Mouse (Mus musculus) limb, embryonic 10.5 days (tissue): ENCODE measurements around the gene Slc26a10. TPM values are rescaled to one million over a fixed set of nuclear protein-coding genes. Genes with fewer than 3 reads are reported as not detected.
A peak's percentile ranks its signal among the peaks of the same experiment; 100 is the strongest.

Experiments
- DNase-seq: peaks from one replicate; pipeline ENCODE4 v3.0.0-alpha.2; 2017; ENCODE audit warnings: low spot score
- H3K27ac ChIP-seq: fragments of 300-500 bp; sonication (generic); 2 replicates; pipeline ENCODE4 v1.5.1; 2016; ENCODE audit warnings: mild to moderate bottlenecking
- H3K27me3 ChIP-seq: fragments of 300-500 bp; sonication (generic); 2 replicates; pipeline ENCODE4 v1.6.1; 2016; ENCODE audit warnings: low read depth, mild to moderate bottlenecking; ENCODE audit not compliant: poor library complexity, severe bottlenecking
- H3K36me3 ChIP-seq: fragments of 300-500 bp; sonication (generic); 2 replicates; pipeline ENCODE4 v1.6.1; 2016; ENCODE audit warnings: mild to moderate bottlenecking, moderate library complexity
- H3K4me1 ChIP-seq: fragments of 300-500 bp; sonication (generic); 2 replicates; pipeline ENCODE4 v1.6.1; 2016
- H3K4me3 ChIP-seq: fragments of 300-500 bp; sonication (generic); 2 replicates; pipeline ENCODE4 v1.5.1; 2016; ENCODE audit warnings: mild to moderate bottlenecking, moderate library complexity
- H3K9me3 ChIP-seq: fragments of 300-500 bp; sonication (generic); replicated peaks from 2 replicates; pipeline ENCODE4 v1.6.1; 2016; ENCODE audit warnings: mild to moderate bottlenecking
- WGBS: fragments of 180-500 bp; shearing (Covaris S2); methylation state at CpG from one replicate; pipeline ENCODE4 v1.1.7; 2016; 5-methylcytosine and 5-hydroxymethylcytosine counted together
- polyA plus RNA-seq: library from polyadenylated mRNA; unstranded; fragments of >200 nt; fragmentation: Nextera tagmentation; extraction: Ambion mirVana; gene quantifications from 2 replicates; pipeline ENCODE4 v1.2.1, GENCODE M21; 2016

Gene Slc26a10
- polyA plus RNA-seq, 1 experiment from 2014 or later, result 3.4 TPM

DNA sequence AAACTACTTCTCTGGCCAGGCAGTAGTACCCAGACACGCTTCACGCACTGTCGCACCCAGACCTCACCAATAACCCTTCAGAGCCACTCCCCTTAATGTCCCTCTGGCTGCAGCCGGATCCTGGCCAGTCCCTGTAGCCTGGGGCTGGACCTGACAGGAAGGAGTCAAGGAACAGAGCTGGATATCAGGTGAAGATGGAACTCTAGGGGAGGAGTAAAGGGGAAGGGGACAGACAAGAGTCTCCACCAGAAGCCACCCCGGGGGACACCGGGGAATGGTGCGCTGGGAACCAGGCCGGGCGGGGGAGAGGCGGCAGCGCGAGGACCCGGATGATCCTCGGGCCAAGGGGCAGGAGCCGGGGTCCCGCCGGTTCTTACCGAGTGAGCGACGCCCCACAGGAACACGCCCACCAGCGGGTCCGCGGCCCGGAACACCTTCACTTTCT lies 30.5 kb upstream of the Slc26a10 start:
- peaks cover 21% of the 10 kb centered on the region for H3K4me1 ChIP-seq
- peak overlapping the region; percentile 88 for H3K27ac ChIP-seq
- under 1% methylated on average over 25 of the region's 25 CpGs for WGBS
- no peak for DNase-seq
- peak overlapping the region; percentile 94 for H3K4me3 ChIP-seq
- H3K9me3 ChIP-seq, result no peaks in the 10 kb centered on the region
- H3K27me3 ChIP-seq, result no peaks in the 10 kb centered on the region
- H3K36me3 ChIP-seq, result peaks cover 33% of the 10 kb centered on the region

DNA sequence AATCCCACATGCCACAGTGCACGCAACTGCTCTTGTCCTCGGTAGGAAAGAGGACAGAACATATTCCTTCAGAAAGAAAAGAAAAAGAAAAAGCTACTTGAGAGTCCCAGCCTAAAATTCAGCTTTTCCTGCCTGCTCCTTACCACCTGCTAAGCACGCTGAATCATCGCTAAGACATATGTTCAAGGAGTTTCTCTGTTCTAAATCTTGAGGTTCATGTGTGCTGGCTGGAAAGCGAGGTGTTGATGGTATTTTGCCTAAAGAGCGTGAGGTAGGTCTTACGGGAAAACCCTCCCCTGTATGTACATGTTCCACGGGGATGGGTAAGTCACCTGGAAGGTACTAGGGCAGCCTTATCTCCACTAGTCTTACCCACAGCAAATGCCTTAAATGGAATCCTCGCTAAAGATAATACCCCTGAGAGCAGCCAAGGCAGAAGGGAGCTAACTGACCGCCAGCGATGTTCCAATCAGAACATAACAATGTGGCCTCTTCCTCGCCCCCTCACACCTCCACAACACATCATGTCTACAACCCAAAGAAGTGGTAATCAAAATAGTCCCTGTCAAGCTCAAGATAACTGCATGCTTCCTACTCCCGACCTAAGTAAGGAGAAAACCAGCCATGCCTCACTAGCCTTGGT lies 29.6 kb upstream of the Slc26a10 start:
- Histone ChIP-seq H3K9me3 (no peaks in the 10 kb centered on the region), H3K27ac (no peak overlapping the region), H3K4me3 (peak overlapping the region; percentile 94), H3K27me3 (no peaks in the 10 kb centered on the region), H3K36me3 (peaks cover 42% of the 10 kb centered on the region), H3K4me1 (peaks cover 21% of the 10 kb centered on the region)
- WGBS, result 90% methylated on average over 13 of the region's 13 CpGs
- no peak for DNase-seq

- Histone ChIP-seq H3K4me1 (peaks cover 21% of the 10 kb centered on the region), H3K9me3 (no peaks in the 10 kb centered on the region), H3K36me3 (peaks cover 53% of the 10 kb centered on the region), H3K4me3 (no peak overlapping the region), H3K27me3 (no peaks in the 10 kb centered on the region), H3K27ac (no peak overlapping the region)
- DNase-seq, result no peak
- 93% methylated on average over 4 of the region's 4 CpGs for WGBS
Measured at GRCm38 (mm10) chr10:127208921-127209320, 28.5 kb upstream of the Slc26a10 start.

GRCm38 (mm10) chr10:127205373-127205772 lies 24.9 kb upstream of the Slc26a10 start:
- DNase-seq, result no peak
- Histone ChIP-seq H3K9me3 (no peaks in the 10 kb centered on the region), H3K4me3 (no peak overlapping the region), H3K4me1 (peaks cover 7% of the 10 kb centered on the region), H3K27ac (no peak overlapping the region), H3K36me3 (peaks cover 85% of the 10 kb centered on the region), H3K27me3 (no peaks in the 10 kb centered on the region)
- WGBS, result 95% methylated on average over 10 of the region's 10 CpGs

- WGBS, result 95% methylated on average over 5 of the region's 5 CpGs
- Histone ChIP-seq H3K9me3 (no peaks in the 10 kb centered on the region), H3K4me1 (peaks cover 2% of the 10 kb centered on the region; the same call in 1 of the 2 replicates), H3K4me3 (no peak overlapping the region), H3K27ac (no peak overlapping the region), H3K27me3 (no peaks in the 10 kb centered on the region), H3K36me3 (peaks cover 92% of the 10 kb centered on the region)
- DNase-seq, result no peak
Measured at GRCm38 (mm10) chr10:127204589-127204988, 24.1 kb upstream of the Slc26a10 start.

- no peaks in the 10 kb centered on the region for H3K4me1 ChIP-seq
- WGBS, result 97% methylated on average over 3 of the region's 3 CpGs
Measured at GRCm38 (mm10) chr10:127203106-127203505, 22.7 kb upstream of the Slc26a10 start.

GRCm38 (mm10) chr10:127200279-127200678 lies 19.8 kb upstream of the Slc26a10 start:
- Histone ChIP-seq H3K4me3 (no peak overlapping the region), H3K27me3 (no peaks in the 10 kb centered on the region), H3K4me1 (peaks cover 11% of the 10 kb centered on the region), H3K9me3 (no peaks in the 10 kb centered on the region), H3K27ac (no peak overlapping the region), H3K36me3 (peaks cover 79% of the 10 kb centered on the region)
- DNase-seq, result no peak
- WGBS, result 88% methylated on average over 8 of the region's 8 CpGs

More at GRCm38 (mm10) chr10:127203106-127203505, 22.7 kb upstream of the Slc26a10 start:
- no peaks in the 10 kb centered on the region for H3K27me3 ChIP-seq
- no peak for DNase-seq
- H3K27ac ChIP-seq, result no peak overlapping the region
- H3K9me3 ChIP-seq, result no peaks in the 10 kb centered on the region
- peaks cover 96% of the 10 kb centered on the region for H3K36me3 ChIP-seq
- H3K4me3 ChIP-seq, result no peak overlapping the region

- H3K36me3 ChIP-seq, result peaks cover 70% of the 10 kb centered on the region
- H3K4me3 ChIP-seq, result no peak overlapping the region
- H3K27ac ChIP-seq, result no peak overlapping the region
- no peaks in the 10 kb centered on the region for H3K9me3 ChIP-seq
- WGBS, result 88% methylated on average over 11 of the region's 11 CpGs
- no peak for DNase-seq
- H3K27me3 ChIP-seq, result no peaks in the 10 kb centered on the region
- peaks cover 19% of the 10 kb centered on the region for H3K4me1 ChIP-seq
Measured at GRCm38 (mm10) chr10:127199474-127199873, 19.0 kb upstream of the Slc26a10 start.

- H3K4me3 ChIP-seq, result no peak overlapping the region
- H3K27me3 ChIP-seq, result no peaks in the 10 kb centered on the region
- 78% methylated on average over 5 of the region's 5 CpGs for WGBS
- H3K4me1 ChIP-seq, result peaks cover 23% of the 10 kb centered on the region
- H3K36me3 ChIP-seq, result peaks cover 66% of the 10 kb centered on the region
- DNase-seq, result no peak
- H3K27ac ChIP-seq, result no peak overlapping the region
- H3K9me3 ChIP-seq, result no peaks in the 10 kb centered on the region
Measured at GRCm38 (mm10) chr10:127199068-127199467, 18.6 kb upstream of the Slc26a10 start.

DNA sequence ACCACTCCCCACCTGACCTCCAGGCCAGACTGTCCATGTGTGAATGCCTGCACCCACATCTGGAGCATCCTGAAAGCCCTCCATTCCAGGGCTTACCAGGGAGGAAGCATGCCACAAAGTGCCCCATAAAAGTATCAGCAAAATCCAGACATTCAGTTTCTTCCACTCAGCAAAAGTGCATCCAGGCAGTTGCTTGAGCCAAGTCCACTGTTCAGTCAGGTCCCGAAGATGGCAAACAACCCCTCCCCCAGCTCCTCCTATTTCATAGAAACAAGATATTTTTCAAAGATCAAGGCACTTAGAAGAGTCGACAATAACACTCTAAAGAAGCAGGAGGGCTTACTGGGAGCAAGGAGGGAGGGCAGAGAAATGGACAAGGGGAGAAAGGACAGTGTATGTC lies 18.0 kb upstream of the Slc26a10 start:
- H3K27me3 ChIP-seq, result no peaks in the 10 kb centered on the region
- peaks cover 23% of the 10 kb centered on the region for H3K4me1 ChIP-seq
- no peak overlapping the region for H3K27ac ChIP-seq
- no peak for DNase-seq
- no peak overlapping the region for H3K4me3 ChIP-seq
- no peaks in the 10 kb centered on the region for H3K9me3 ChIP-seq
- H3K36me3 ChIP-seq, result peaks cover 63% of the 10 kb centered on the region
- WGBS, result 74% methylated on average over 2 of the region's 2 CpGs

DNA sequence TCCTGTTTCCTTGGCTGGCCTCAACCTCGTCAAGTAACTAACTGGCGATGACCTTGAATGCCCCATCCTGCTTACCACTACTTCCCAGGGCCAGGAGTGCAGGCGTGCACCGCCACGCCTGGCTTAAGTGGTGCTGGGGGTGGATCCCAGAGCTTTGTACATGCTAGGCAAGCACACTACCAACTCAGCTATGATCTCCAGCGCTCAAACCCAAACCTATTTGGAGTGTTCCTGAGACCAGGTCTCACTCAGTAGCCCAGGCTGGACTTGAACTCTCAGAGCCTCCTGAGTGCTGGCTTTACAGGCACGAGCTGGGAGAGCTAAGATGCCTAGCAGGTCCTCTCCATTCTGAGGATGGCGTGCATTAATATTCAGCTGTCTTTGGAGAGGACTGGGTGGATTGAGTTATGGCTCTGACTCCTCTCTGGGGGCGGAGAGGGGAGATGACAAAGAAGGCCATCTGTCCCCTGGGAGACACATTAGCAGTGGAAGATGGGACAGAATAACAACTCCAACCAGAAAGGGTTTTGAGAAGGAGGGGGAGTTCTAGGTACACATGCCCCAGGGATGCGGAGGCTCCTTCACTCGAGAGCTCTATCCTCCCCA lies 17.2 kb upstream of the Slc26a10 start:
- H3K27ac ChIP-seq, result no peak overlapping the region
- H3K4me1 ChIP-seq, result peaks cover 29% of the 10 kb centered on the region
- H3K36me3 ChIP-seq, result peaks cover 63% of the 10 kb centered on the region
- no peak for DNase-seq
- no peaks in the 10 kb centered on the region for H3K9me3 ChIP-seq
- 87% methylated on average over 11 of the region's 11 CpGs for WGBS
- no peaks in the 10 kb centered on the region for H3K27me3 ChIP-seq
- no peak overlapping the region for H3K4me3 ChIP-seq

GRCm38 (mm10) chr10:127197104-127197503 lies 16.7 kb upstream of the Slc26a10 start:
- 94% methylated on average over 8 of the region's 8 CpGs for WGBS
- Histone ChIP-seq H3K9me3 (no peaks in the 10 kb centered on the region), H3K36me3 (peaks cover 62% of the 10 kb centered on the region), H3K4me3 (no peak overlapping the region), H3K27ac (no peak overlapping the region), H3K4me1 (peaks cover 31% of the 10 kb centered on the region), H3K27me3 (no peaks in the 10 kb centered on the region)
- DNase-seq, result no peak

GRCm38 (mm10) chr10:127196392-127196791 lies 15.9 kb upstream of the Slc26a10 start:
- Histone ChIP-seq H3K9me3 (no peaks in the 10 kb centered on the region), H3K4me3 (peak overlapping the region; percentile 99), H3K36me3 (peaks cover 61% of the 10 kb centered on the region), H3K27ac (peak overlapping the region; percentile 98), H3K27me3 (no peaks in the 10 kb centered on the region), H3K4me1 (peaks cover 31% of the 10 kb centered on the region)
- DNase-seq, result peak; percentile 56
- WGBS, result 7% methylated on average over 5 of the region's 5 CpGs
